Mouse (Mus musculus): ENCODE results near the gene Thap2. TPM values are rescaled to one million over a fixed set of nuclear protein-coding genes. Genes with fewer than 3 reads are reported as not detected.

Gene Thap2
- polyA plus RNA-seq (2012; ENCODE audit: insufficient read depth, insufficient read length, missing spikeins): 7.8 and 8.3 TPM in 2 replicates

GRCm38 (mm10) chr10:115384221-115385017 is at the start of gene Thap2, which contains the start of gene Zfc3h1:
Gene Thap2 (minus strand): TSS chr10:115384443.
Gene Zfc3h1 (plus strand): TSS chr10:115384959.
- peak within 1 kb of the TSS; percentile 89 for H3K4me3 ChIP-seq (ENCODE audit: insufficient read depth, low read length)
- peak within 1 kb of the TSS; percentile 95 for H3K27ac ChIP-seq (ENCODE audit: insufficient read depth, low read depth, low read length)
- peaks cover 18% of the 10 kb centered on the region for H3K4me1 ChIP-seq (ENCODE audit: control insufficient read depth, insufficient read depth, low read length)
- TF ChIP-seq CTCF (IDR thresholded peaks at IDR 0.05; ENCODE audit: low read depth, low read length) (no peak), POLR2A (IDR thresholded peaks at IDR 0.05; ENCODE audit: borderline replicate concordance, low read depth, low read length) (no peak; the same call in 1 of the 2 replicates)

- Histone ChIP-seq H3K27ac (ENCODE audit: insufficient read depth, low read depth, low read length) (no peak overlapping the region), H3K4me1 (ENCODE audit: control insufficient read depth, insufficient read depth, low read length) (no peaks in the 10 kb centered on the region), H3K4me3 (ENCODE audit: insufficient read depth, low read length) (no peak overlapping the region)
- TF ChIP-seq POLR2A (IDR thresholded peaks at IDR 0.05; ENCODE audit: borderline replicate concordance, low read depth, low read length) (no peak), CTCF (IDR thresholded peaks at IDR 0.05; ENCODE audit: low read depth, low read length) (no peak)
Measured at GRCm38 (mm10) chr10:115425351-115425750, 41.1 kb upstream of the Thap2 start.

GRCm38 (mm10) chr10:115421976-115422375 is 37.7 kb upstream of the Thap2 start:
- Histone ChIP-seq H3K4me1 (ENCODE audit: control insufficient read depth, insufficient read depth, low read length) (no peaks in the 10 kb centered on the region), H3K4me3 (ENCODE audit: insufficient read depth, low read length) (no peak overlapping the region), H3K27ac (ENCODE audit: insufficient read depth, low read depth, low read length) (no peak overlapping the region)
- TF ChIP-seq CTCF (IDR thresholded peaks at IDR 0.05; ENCODE audit: low read depth, low read length) (no peak), POLR2A (IDR thresholded peaks at IDR 0.05; ENCODE audit: borderline replicate concordance, low read depth, low read length) (no peak)

DNA sequence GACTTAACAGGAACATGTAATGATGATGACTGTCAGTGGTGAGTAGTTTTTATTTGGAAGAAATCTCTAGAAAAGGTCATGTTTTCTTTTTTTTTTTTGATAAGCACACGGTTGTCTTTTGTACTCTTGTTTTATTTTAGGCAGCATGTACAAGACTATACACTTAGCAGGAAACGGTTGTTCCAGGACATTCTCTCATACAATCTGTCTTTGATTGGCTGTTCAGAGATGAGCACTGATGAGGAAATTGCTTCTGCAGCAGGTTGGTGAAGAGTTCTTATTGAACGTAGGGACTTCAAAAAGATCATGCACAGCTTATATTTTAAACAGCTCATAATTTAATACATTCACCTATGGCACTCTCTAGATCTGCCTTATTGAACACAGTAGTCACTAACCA is 29.8 kb upstream of the Thap2 start:
- TF ChIP-seq POLR2A (IDR thresholded peaks at IDR 0.05; ENCODE audit: borderline replicate concordance, low read depth, low read length) (no peak), CTCF (IDR thresholded peaks at IDR 0.05; ENCODE audit: low read depth, low read length) (no peak)
- no peaks in the 10 kb centered on the region for H3K4me1 ChIP-seq (ENCODE audit: control insufficient read depth, insufficient read depth, low read length)
- no peak overlapping the region for H3K27ac ChIP-seq (ENCODE audit: insufficient read depth, low read depth, low read length)
- no peak overlapping the region for H3K4me3 ChIP-seq (ENCODE audit: insufficient read depth, low read length)

GRCm38 (mm10) chr10:115413496-115413895 is 29.3 kb upstream of the Thap2 start:
- Histone ChIP-seq H3K4me3 (ENCODE audit: insufficient read depth, low read length) (no peak overlapping the region), H3K27ac (ENCODE audit: insufficient read depth, low read depth, low read length) (no peak overlapping the region), H3K4me1 (ENCODE audit: control insufficient read depth, insufficient read depth, low read length) (no peaks in the 10 kb centered on the region)
- TF ChIP-seq CTCF (IDR thresholded peaks at IDR 0.05; ENCODE audit: low read depth, low read length) (no peak), POLR2A (IDR thresholded peaks at IDR 0.05; ENCODE audit: borderline replicate concordance, low read depth, low read length) (no peak)

- no peak for TF ChIP-seq POLR2A (IDR thresholded peaks at IDR 0.05; ENCODE audit: borderline replicate concordance, low read depth, low read length)
- peak; percentile 45 for TF ChIP-seq CTCF (IDR thresholded peaks at IDR 0.05; ENCODE audit: low read depth, low read length)
- no peak overlapping the region for H3K4me3 ChIP-seq (ENCODE audit: insufficient read depth, low read length)
- no peak overlapping the region for H3K27ac ChIP-seq (ENCODE audit: insufficient read depth, low read depth, low read length)
- no peaks in the 10 kb centered on the region for H3K4me1 ChIP-seq (ENCODE audit: control insufficient read depth, insufficient read depth, low read length)
Measured at GRCm38 (mm10) chr10:115406393-115406792, 22.1 kb upstream of the Thap2 start.

GRCm38 (mm10) chr10:115391896-115392295 is 7.7 kb upstream of the Thap2 start:
- H3K4me1 ChIP-seq (ENCODE audit: control insufficient read depth, insufficient read depth, low read length): peaks cover 18% of the 10 kb centered on the region
- TF ChIP-seq POLR2A (IDR thresholded peaks at IDR 0.05; ENCODE audit: borderline replicate concordance, low read depth, low read length) (no peak), CTCF (IDR thresholded peaks at IDR 0.05; ENCODE audit: low read depth, low read length) (no peak)
- H3K4me3 ChIP-seq (ENCODE audit: insufficient read depth, low read length): no peak overlapping the region

DNA sequence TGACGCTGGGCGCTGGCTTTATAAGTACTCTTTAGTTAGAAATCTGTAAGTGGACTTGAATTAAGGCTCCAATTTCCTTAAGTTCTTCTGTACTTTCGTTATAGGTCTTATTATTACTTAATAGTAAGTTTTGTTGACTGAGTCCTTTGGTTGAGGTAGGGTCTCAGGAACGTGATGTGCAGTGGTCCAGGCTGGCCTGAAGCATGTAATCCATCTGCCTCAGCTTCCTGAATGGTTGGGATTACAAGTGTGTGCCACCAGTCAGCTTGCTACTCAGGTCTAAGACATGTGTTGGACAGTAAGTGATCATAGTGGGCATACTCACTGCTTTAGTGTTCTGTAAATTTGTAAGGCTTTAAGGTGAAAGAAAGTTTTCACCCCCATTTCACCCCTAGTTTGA is 6.8 kb upstream of the Thap2 start:
- Histone ChIP-seq H3K4me1 (ENCODE audit: control insufficient read depth, insufficient read depth, low read length) (peaks cover 14% of the 10 kb centered on the region), H3K27ac (ENCODE audit: insufficient read depth, low read depth, low read length) (no peak overlapping the region), H3K4me3 (ENCODE audit: insufficient read depth, low read length) (no peak overlapping the region)
- TF ChIP-seq CTCF (IDR thresholded peaks at IDR 0.05; ENCODE audit: low read depth, low read length) (no peak), POLR2A (IDR thresholded peaks at IDR 0.05; ENCODE audit: borderline replicate concordance, low read depth, low read length) (no peak)

More at GRCm38 (mm10) chr10:115391896-115392295, 7.7 kb upstream of the Thap2 start:
- H3K27ac ChIP-seq (ENCODE audit: insufficient read depth, low read depth, low read length): no peak overlapping the region

GRCm38 (mm10) chr10:115387891-115388290 is 3.6 kb upstream of the Thap2 start:
- peaks cover 14% of the 10 kb centered on the region for H3K4me1 ChIP-seq (ENCODE audit: control insufficient read depth, insufficient read depth, low read length)
- TF ChIP-seq POLR2A (IDR thresholded peaks at IDR 0.05; ENCODE audit: borderline replicate concordance, low read depth, low read length) (no peak), CTCF (IDR thresholded peaks at IDR 0.05; ENCODE audit: low read depth, low read length) (no peak)
- no peak overlapping the region for H3K4me3 ChIP-seq (ENCODE audit: insufficient read depth, low read length)
- no peak overlapping the region for H3K27ac ChIP-seq (ENCODE audit: insufficient read depth, low read depth, low read length)

All from bone marrow macrophage, adult 2 months (primary cell).